Mouse (Mus musculus): ENCODE measurements around the gene Ergic1. TPM values are rescaled to one million over a fixed set of nuclear protein-coding genes. Genes with fewer than 3 reads are reported as not detected.
A peak's percentile ranks its signal among the peaks of the same experiment; 100 is the strongest.

Gene Ergic1
- polyA plus RNA-seq, 1 experiment from 2014 or later: 96.1 TPM

- H3K4me3 ChIP-seq (ENCODE audit: low read depth, low read length): no peak overlapping the region
- H3K36me3 ChIP-seq (ENCODE audit: control insufficient read depth, insufficient read depth, low read length): peaks cover 9% of the 10 kb centered on the region; the same call in 1 of the 2 replicates
- H3K9ac ChIP-seq (ENCODE audit: low read depth, low read length): no peak overlapping the region
- no peak for ATAC-seq (replicated peaks; ENCODE audit: low FRiP score)
- H3K4me1 ChIP-seq (replicated peaks; ENCODE audit: control insufficient read depth, insufficient read depth, low read length): peaks cover 20% of the 10 kb centered on the region
- H3K27ac ChIP-seq (ENCODE audit: low read depth, low read length): peak overlapping the region; percentile 47; the same call in 1 of the 2 replicates
- no peak for DNase-seq (ENCODE audit: low spot score)
- H3K4me2 ChIP-seq: no peak overlapping the region
- 87% methylated on average over 9 of the region's 9 CpGs for WGBS
- H3K9me3 ChIP-seq (ENCODE audit: control insufficient read depth, low read length): no peaks in the 10 kb centered on the region; the same call in 1 of the 2 replicates
- no peaks in the 10 kb centered on the region for H3K27me3 ChIP-seq (replicated peaks; ENCODE audit: control insufficient read depth, insufficient read depth, low read length)
Measured at GRCm38 (mm10) chr17:26583056-26583455, 21.8 kb downstream of the Ergic1 start.

GRCm38 (mm10) chr17:26583606-26584005 lies 22.3 kb downstream of the Ergic1 start:
- ATAC-seq (replicated peaks; ENCODE audit: low FRiP score): no peak
- 85% methylated on average over 6 of the region's 6 CpGs for WGBS
- Histone ChIP-seq H3K36me3 (ENCODE audit: control insufficient read depth, insufficient read depth, low read length) (peaks cover 9% of the 10 kb centered on the region; the same call in 1 of the 2 replicates), H3K27me3 (replicated peaks; ENCODE audit: control insufficient read depth, insufficient read depth, low read length) (no peaks in the 10 kb centered on the region), H3K9me3 (ENCODE audit: control insufficient read depth, low read length) (no peaks in the 10 kb centered on the region; the same call in 1 of the 2 replicates), H3K4me3 (ENCODE audit: low read depth, low read length) (no peak overlapping the region), H3K9ac (ENCODE audit: low read depth, low read length) (no peak overlapping the region), H3K27ac (ENCODE audit: low read depth, low read length) (peak overlapping the region; percentile 47; the same call in 1 of the 2 replicates), H3K4me2 (no peak overlapping the region), H3K4me1 (replicated peaks; ENCODE audit: control insufficient read depth, insufficient read depth, low read length) (peaks cover 20% of the 10 kb centered on the region)
- DNase-seq (ENCODE audit: low spot score): no peak

- Histone ChIP-seq H3K4me3 (ENCODE audit: low read depth, low read length) (no peak overlapping the region), H3K9me3 (ENCODE audit: control insufficient read depth, low read length) (no peaks in the 10 kb centered on the region; the same call in 1 of the 2 replicates), H3K36me3 (ENCODE audit: control insufficient read depth, insufficient read depth, low read length) (peaks cover 9% of the 10 kb centered on the region; the same call in 1 of the 2 replicates), H3K9ac (ENCODE audit: low read depth, low read length) (no peak overlapping the region), H3K27ac (ENCODE audit: low read depth, low read length) (peak overlapping the region; percentile 47; the same call in 1 of the 2 replicates), H3K4me2 (0 out of 2 replicates have a peak overlapping the region, but pooled peaks have one; percentile 7), H3K4me1 (replicated peaks; ENCODE audit: control insufficient read depth, insufficient read depth, low read length) (peaks cover 20% of the 10 kb centered on the region), H3K27me3 (replicated peaks; ENCODE audit: control insufficient read depth, insufficient read depth, low read length) (no peaks in the 10 kb centered on the region)
- 59% methylated on average over 4 of the region's 4 CpGs for WGBS
- ATAC-seq (replicated peaks; ENCODE audit: low FRiP score) (0 out of 2 replicates have a peak, but pooled peaks have one; percentile 7), DNase-seq (ENCODE audit: low spot score) (no peak)
Measured at GRCm38 (mm10) chr17:26584063-26584462, 22.8 kb downstream of the Ergic1 start.

GRCm38 (mm10) chr17:26584558-26585136 lies 23.4 kb downstream of the Ergic1 start:
- DNase-seq (ENCODE audit: low spot score): no peak

GRCm38 (mm10) chr17:26587961-26588487 lies 26.7 kb downstream of the Ergic1 start:
- no peak for ATAC-seq (replicated peaks; ENCODE audit: low FRiP score)
- Histone ChIP-seq H3K27me3 (replicated peaks; ENCODE audit: control insufficient read depth, insufficient read depth, low read length) (no peaks in the 10 kb centered on the region), H3K9ac (ENCODE audit: low read depth, low read length) (no peak overlapping the region), H3K36me3 (ENCODE audit: control insufficient read depth, insufficient read depth, low read length) (peaks cover 3% of the 10 kb centered on the region; the same call in 1 of the 2 replicates), H3K4me1 (replicated peaks; ENCODE audit: control insufficient read depth, insufficient read depth, low read length) (peaks cover 20% of the 10 kb centered on the region), H3K4me2 (no peak overlapping the region), H3K9me3 (ENCODE audit: control insufficient read depth, low read length) (no peaks in the 10 kb centered on the region), H3K27ac (ENCODE audit: low read depth, low read length) (no peak overlapping the region), H3K4me3 (ENCODE audit: low read depth, low read length) (no peak overlapping the region)
- 90% methylated on average over 12 of the region's 12 CpGs for WGBS
- no peak for DNase-seq (ENCODE audit: low spot score)

More at GRCm38 (mm10) chr17:26584558-26585136, 23.4 kb downstream of the Ergic1 start:
- Histone ChIP-seq H3K27ac (ENCODE audit: low read depth, low read length) (peak overlapping the region; percentile 47; the same call in 1 of the 2 replicates), H3K4me2 (peak overlapping the region; percentile 15; the same call in 1 of the 2 replicates), H3K4me3 (ENCODE audit: low read depth, low read length) (no peak overlapping the region), H3K4me1 (replicated peaks; ENCODE audit: control insufficient read depth, insufficient read depth, low read length) (peaks cover 20% of the 10 kb centered on the region), H3K9me3 (ENCODE audit: control insufficient read depth, low read length) (no peaks in the 10 kb centered on the region; the same call in 1 of the 2 replicates), H3K27me3 (replicated peaks; ENCODE audit: control insufficient read depth, insufficient read depth, low read length) (no peaks in the 10 kb centered on the region), H3K9ac (ENCODE audit: low read depth, low read length) (no peak overlapping the region), H3K36me3 (ENCODE audit: control insufficient read depth, insufficient read depth, low read length) (peaks cover 9% of the 10 kb centered on the region; the same call in 1 of the 2 replicates)
- WGBS: 60% methylated on average over 15 of the region's 15 CpGs
- ATAC-seq (replicated peaks; ENCODE audit: low FRiP score): peak; percentile 68

- H3K4me1 ChIP-seq (replicated peaks; ENCODE audit: control insufficient read depth, insufficient read depth, low read length): peaks cover 23% of the 10 kb centered on the region
- WGBS: 82% methylated on average over 4 of the region's 4 CpGs
- no peak for DNase-seq (ENCODE audit: low spot score)
Measured at GRCm38 (mm10) chr17:26592510-26592909, 31.2 kb downstream of the Ergic1 start.

GRCm38 (mm10) chr17:26593199-26593598 lies 31.9 kb downstream of the Ergic1 start:
- WGBS: 88% methylated on average over 5 of the region's 5 CpGs
- no peak for ATAC-seq (replicated peaks; ENCODE audit: low FRiP score)
- no peak overlapping the region for H3K27ac ChIP-seq (ENCODE audit: low read depth, low read length)

More at GRCm38 (mm10) chr17:26592510-26592909, 31.2 kb downstream of the Ergic1 start:
- Histone ChIP-seq H3K36me3 (ENCODE audit: control insufficient read depth, insufficient read depth, low read length) (no peaks in the 10 kb centered on the region; the same call in 1 of the 2 replicates), H3K4me3 (ENCODE audit: low read depth, low read length) (no peak overlapping the region), H3K9ac (ENCODE audit: low read depth, low read length) (no peak overlapping the region), H3K4me2 (no peak overlapping the region), H3K27ac (ENCODE audit: low read depth, low read length) (no peak overlapping the region), H3K27me3 (replicated peaks; ENCODE audit: control insufficient read depth, insufficient read depth, low read length) (no peaks in the 10 kb centered on the region), H3K9me3 (ENCODE audit: control insufficient read depth, low read length) (no peaks in the 10 kb centered on the region)
- ATAC-seq (replicated peaks; ENCODE audit: low FRiP score): no peak

GRCm38 (mm10) chr17:26594171-26594570 lies 32.9 kb downstream of the Ergic1 start:
- Histone ChIP-seq H3K9me3 (ENCODE audit: control insufficient read depth, low read length) (no peaks in the 10 kb centered on the region), H3K9ac (ENCODE audit: low read depth, low read length) (no peak overlapping the region), H3K4me3 (ENCODE audit: low read depth, low read length) (no peak overlapping the region), H3K27ac (ENCODE audit: low read depth, low read length) (no peak overlapping the region), H3K27me3 (replicated peaks; ENCODE audit: control insufficient read depth, insufficient read depth, low read length) (no peaks in the 10 kb centered on the region), H3K4me2 (no peak overlapping the region), H3K4me1 (replicated peaks; ENCODE audit: control insufficient read depth, insufficient read depth, low read length) (peaks cover 23% of the 10 kb centered on the region), H3K36me3 (ENCODE audit: control insufficient read depth, insufficient read depth, low read length) (no peaks in the 10 kb centered on the region)
- ATAC-seq (replicated peaks; ENCODE audit: low FRiP score): no peak
- DNase-seq (ENCODE audit: low spot score): no peak
- 78% methylated on average over 7 of the region's 7 CpGs for whole genome bisulfite sequencing

More at GRCm38 (mm10) chr17:26593199-26593598, 31.9 kb downstream of the Ergic1 start:
- DNase-seq (ENCODE audit: low spot score): no peak
- Histone ChIP-seq H3K36me3 (ENCODE audit: control insufficient read depth, insufficient read depth, low read length) (no peaks in the 10 kb centered on the region), H3K9me3 (ENCODE audit: control insufficient read depth, low read length) (no peaks in the 10 kb centered on the region), H3K27me3 (replicated peaks; ENCODE audit: control insufficient read depth, insufficient read depth, low read length) (no peaks in the 10 kb centered on the region), H3K4me1 (replicated peaks; ENCODE audit: control insufficient read depth, insufficient read depth, low read length) (peaks cover 23% of the 10 kb centered on the region), H3K4me2 (no peak overlapping the region), H3K9ac (ENCODE audit: low read depth, low read length) (no peak overlapping the region), H3K4me3 (ENCODE audit: low read depth, low read length) (no peak overlapping the region)

All from liver, embryonic 11.5 days (tissue).